Mouse (Mus musculus): Measurements from ENCODE around the gene Pgbd1.

DNA sequence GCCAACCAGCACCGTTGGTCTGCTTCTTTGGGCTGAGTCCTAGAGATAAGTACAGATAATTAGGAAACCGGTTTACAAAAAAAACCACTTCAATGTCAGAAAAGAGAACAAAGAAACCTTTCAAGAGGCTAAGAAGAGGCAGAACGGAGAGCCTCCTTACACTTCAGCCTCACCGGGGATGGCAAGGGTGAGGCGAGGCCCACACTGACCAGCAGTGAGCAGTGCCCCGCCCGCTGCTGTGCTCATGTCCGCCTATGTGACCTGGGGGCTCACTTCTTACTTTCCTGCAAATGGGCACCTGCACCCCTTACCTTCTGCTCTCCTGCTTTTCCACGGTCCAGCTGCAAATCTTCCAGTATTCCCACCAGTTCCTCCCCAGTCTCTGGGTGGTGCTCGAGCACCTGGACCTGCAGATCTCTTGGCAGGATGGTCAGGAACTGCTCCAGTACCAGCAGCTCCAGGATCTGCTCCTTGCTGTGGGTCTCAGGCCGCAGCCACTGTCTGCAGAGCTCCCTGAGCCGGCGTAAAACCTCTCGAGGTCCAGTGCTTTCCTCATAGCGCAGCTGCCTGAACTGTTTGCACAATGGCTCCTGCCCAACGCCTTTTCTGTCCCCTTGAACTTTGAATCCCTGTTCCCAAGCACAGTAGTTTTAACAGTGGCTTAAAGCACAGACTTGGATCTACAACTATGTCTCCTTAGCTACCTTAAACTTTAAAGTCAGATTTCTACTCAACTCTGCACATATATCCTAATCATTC is 7.2 kb upstream of the Pgbd1 start:
- TF ChIP-seq CTCF (IDR thresholded peaks at IDR 0.05; ENCODE audit: low read depth, low read length) (no peak), GATA1 (IDR thresholded peaks at IDR 0.05; ENCODE audit: borderline replicate concordance, low read length) (no peak)

Measured in G1E (cell line).